Mouse (Mus musculus) brain, embryonic 14.5 days (tissue): ENCODE results near the gene Il4i1.

Experiments
- CTCF ChIP-seq: fragments of 200-500 bp; IDR thresholded peaks from 2 replicates; pipeline ENCODE4 v1.5.1; 2012; ENCODE audit warnings: inconsistent platforms, mild to moderate bottlenecking, moderate library complexity, borderline replicate concordance; ENCODE audit not compliant: insufficient read depth, insufficient read length; ENCODE audit errors: extremely low read depth
- POLR2A ChIP-seq: fragments of 200-500 bp; IDR thresholded peaks from 2 replicates; pipeline ENCODE4 v1.6.1; 2012; ENCODE audit warnings: mild to moderate bottlenecking, inconsistent platforms, borderline replicate concordance; ENCODE audit not compliant: poor library complexity, insufficient read depth, insufficient read length, severe bottlenecking; ENCODE audit errors: extremely low read depth

GRCm38 (mm10) chr7:44886964-44887363, 70.8 kb downstream of the Il4i1 start:
- TF ChIP-seq CTCF (no peak), POLR2A (no peak)
